Mouse (Mus musculus) left cerebral cortex, adult 9 months (tissue): ENCODE measurements at regions not wholly inside any gene's neighbourhood (a gene's known extent, or its start where the extent isn't known, plus 50 kb on each side); places are given as distances from the start of the nearest gene placed in this dataset.
A peak's percentile ranks its signal among the peaks of the same experiment; 100 is the strongest.

Experiments used
- DNase-seq, 2 experiments: peaks; one replicate each; pipeline ENCODE4 v3.0.0; 2022; ENCODE audit warnings: low spot score in 2 of 2

DNA sequence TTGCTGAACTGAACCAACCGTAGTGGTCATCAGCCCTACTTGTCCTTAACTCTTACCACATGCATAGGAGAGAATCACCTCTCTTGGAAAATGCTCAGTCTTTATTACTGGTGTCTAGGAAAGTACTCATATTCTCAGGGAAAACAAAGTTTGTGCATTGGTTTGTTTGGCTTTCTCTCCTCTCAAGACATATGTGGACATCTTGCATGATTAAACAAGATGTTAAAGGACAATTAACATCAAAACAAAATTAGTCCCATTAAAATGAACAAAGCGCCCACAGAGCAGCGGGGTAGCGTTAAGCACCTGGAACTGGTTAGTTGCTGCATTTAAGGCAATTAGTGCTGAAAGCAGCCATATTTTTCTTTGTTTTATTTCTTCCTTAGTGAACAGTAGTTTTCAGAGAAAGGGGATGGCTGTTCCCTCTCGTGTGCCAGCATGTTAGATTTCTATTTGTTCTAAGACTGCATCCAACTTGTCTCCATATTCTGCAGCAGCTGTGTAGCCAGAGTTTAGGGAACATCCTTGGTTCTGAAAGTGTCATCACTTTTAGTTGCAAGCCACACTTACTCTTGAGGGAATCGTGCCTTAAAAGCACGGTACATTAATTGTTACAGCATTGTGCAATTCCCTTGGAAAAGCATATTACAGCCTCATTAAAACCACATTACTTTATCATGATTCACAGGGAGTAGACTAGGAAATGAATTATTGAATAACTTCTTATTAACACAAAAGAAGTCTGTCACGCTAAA lies 137.7 kb downstream of the Ube2u start:
- no peak for DNase-seq

DNA sequence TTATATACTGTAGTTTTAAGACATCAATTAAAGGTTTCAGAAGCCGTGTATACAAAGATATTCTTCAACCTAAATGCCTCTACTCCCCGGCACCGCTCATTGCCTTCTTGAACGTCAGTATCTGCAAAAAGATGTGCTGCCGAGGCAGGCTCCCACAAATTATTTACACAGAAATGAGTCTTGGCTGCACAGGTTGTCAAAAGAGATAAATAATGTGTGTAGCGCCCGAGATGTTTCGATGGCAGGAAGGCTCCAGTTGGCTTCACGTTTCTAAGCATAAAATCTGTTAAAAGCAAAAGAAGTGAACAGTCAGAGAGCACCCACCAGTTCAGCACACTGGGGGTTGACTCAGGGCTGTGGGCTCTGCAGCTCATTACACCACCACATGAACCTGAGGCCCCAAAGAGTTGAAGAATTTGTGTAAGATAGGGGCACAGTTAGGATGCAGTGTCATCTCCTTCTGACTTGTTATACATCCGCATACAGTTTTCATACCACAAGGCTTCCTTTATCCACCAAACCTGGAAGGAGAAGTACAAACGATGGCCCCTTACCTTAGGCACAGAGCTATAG lies 138.4 kb downstream of the Ube2u start:
- DNase-seq, result no peak

GRCm38 (mm10) chr4:100624656-100625055 lies 146.0 kb downstream of the Ube2u start:
- DNase-seq, result no peak

DNA sequence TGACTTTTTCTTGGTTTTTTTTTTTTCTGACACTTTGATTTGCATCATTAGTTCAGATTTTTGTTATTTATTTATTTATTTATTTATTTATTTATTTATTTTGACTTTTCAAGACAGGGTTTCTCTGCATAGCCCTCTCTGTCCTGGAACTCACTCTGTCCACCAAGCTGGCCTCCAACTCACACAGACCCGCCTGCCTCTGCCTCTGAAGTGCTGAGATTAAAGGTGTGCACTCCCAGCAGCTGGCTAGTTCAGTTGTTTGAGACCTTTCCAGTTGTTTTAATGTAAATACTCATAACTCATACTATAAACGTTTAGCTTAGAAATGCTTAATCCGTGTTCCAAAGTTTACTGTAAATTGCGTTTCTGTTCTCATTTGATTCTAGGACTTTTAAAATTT lies 147.9 kb downstream of the Ube2u start:
- DNase-seq, result no peak

DNA sequence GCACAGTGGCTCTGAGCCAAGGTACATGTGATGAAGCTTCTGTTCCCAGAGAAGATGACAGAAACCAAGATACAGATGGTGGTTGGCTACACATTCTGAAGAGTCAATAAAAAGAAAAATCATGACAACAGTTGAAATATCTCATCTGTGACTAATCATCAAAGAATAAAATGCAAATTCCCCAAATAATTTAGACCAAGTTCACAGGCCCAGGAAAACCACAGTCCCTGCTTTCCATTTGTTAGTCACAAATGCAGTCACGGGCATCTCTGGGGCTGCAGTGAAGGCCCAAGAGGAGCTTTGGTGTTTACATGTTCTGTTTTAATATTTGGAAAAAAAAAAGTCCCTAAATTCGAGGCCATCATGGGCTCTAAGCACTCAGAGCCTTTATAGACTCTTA lies 142.1 kb upstream of the Cachd1 start:
- DNase-seq, result no peak

GRCm38 (mm10) chr4:100637597-100637996 lies 138.9 kb upstream of the Cachd1 start:
- no peak for DNase-seq

GRCm38 (mm10) chr4:100661154-100661553 lies 115.3 kb upstream of the Cachd1 start:
- no peak for DNase-seq

DNA sequence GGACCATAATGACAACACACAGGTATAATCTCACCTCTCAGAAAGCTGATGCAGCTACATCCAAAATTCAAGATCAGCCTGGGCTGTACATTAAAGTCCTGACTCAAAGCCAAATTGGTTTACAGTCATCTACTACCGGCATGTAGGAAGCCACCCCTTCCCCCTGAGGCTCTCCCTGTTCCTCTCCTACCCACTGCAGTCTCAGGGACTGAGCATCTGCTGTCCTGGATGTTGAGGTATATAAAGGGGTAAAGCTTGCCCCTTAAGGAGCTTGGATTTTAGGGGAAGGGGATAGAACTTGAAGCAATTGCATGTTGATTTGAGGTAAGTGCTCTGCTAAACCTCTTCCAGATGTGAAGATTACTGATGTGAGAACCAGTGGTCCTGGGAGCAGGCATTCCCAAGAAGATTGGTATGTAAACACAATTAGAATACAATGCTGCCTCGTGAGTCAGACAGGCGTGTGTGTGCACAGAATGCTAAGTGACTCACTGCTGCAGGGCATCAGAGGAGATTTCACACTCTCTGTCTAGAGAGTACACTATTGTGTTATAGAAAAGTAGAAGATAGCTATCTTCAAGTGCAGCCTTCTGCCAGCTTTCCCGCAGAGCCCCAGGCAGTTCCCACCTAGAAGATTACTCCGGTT lies 111.7 kb upstream of the Cachd1 start:
- DNase-seq, result peak in 1 of 2 experiments; percentile 14

DNA sequence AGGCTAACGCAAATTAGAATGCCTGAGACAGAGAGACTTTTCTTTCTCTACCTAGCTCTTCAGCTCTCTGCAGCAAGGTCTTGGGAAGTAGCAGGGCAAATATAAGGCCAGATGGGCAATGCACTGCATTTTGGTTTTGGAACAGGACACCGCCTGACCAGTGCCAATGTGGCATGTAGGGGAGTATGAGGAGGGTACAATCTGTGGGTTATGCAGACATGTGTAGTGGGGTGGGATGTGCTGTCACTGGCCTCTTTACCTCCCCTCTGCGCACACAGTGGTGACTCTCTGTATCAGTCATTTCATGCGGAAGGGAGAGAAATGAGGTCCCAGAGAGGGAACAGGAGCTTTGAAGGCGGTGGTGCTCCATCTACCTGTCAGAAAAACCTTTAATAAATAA lies 105.9 kb upstream of the Cachd1 start:
- no peak for DNase-seq

DNA sequence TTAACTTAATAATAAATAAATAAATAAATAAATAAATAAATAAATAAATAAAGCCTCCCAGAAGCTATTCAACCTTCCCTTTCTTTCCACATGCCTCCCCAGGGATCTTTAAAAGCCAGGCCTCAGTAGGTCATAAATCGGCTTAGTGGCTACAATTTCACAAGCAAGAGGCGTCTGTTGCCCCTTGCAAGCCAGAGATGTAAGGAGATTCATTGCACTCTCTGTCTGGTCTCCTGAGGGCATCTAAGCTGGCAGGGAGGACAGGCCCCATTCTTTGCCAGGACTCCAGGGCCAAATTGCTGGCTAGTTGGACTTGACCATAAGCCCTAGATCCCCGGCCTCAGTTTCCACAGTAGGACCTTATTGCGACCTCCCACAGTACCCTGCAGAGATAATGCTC lies 101.6 kb upstream of the Cachd1 start:
- no peak for DNase-seq

DNA sequence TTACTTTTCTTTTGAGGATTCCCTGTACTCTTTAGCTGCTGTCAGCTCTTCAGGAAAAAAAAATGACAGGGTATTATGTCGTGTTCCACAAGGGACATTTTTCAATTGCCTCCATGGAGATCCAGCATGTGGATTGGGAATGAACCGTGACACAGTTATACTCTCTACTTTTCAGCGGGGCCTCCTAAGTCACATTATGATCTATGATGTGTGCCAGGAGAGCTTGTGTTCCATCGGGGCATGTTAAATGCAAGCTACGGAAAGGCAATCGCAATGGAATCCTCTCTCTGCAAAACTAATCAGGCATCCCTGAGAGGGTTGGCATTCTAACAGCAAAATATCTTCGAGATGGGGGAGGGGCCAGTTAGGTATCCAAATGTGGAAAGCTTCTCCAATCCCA lies 92.7 kb upstream of the Cachd1 start:
- DNase-seq, result no peak

DNA sequence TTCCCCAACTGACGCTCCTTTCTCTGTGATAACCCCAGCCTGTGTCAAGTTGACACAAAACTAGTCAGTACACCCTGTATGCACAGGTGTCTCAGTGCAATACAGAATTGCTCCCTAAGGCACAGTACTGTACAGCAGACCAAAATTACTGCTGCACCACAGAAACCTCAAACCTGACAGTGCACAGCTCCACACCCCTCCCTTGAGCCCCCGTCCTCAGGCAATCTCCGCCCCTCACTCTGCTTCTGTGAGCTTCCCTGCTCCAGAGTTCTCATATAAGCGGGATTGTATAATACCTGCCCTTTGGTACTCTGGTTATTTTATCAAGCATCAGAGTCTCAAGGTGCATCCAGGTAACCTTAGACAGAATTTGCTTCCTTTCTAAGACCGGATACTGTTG lies 76.5 kb upstream of the Cachd1 start:
- DNase-seq, result no peak

DNA sequence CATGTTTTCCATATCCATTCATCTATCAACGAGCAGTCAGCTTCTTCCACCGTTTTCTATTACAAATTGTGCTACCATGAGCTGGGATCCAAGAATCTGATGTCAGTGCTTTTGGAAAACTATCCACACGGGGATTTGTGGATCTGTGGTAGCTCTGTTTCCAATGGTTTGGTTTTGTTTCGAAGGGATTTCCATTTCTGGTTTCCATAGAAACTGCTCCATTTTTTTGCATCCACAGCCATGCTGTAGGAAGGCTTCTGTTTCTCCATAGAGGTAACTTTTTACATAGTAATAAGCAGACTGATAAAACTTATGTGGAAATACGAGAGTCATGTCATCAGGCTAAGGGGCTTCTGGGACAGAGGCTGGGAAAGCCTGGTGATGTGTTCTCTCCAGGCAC lies 76.1 kb upstream of the Cachd1 start:
- DNase-seq, result no peak

- DNase-seq, result no peak
Measured at GRCm38 (mm10) chr4:100705960-100706359, 70.5 kb upstream of the Cachd1 start.

- DNase-seq, result no peak
Measured at GRCm38 (mm10) chr4:100707125-100707524, 69.3 kb upstream of the Cachd1 start.

DNA sequence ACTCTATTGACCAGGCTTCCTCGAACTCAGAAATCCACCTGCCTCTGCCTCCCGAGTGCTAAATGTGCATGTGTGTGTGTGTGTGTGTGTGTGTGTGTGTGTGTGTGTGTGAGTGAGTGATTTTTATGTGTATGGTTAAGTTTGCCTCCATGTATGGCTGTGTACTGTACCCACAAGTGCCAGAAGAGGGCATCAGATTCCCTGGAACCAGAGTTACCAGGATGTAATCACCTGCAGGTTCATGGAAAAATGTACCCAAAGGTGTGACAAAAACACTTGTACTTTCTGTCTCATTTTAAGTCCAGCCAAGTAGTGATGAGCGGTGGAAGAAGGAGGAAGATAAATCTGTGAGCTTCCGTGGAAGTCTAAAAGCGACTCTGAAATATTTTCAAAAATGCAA lies 68.2 kb upstream of the Cachd1 start:
- no peak for DNase-seq

DNA sequence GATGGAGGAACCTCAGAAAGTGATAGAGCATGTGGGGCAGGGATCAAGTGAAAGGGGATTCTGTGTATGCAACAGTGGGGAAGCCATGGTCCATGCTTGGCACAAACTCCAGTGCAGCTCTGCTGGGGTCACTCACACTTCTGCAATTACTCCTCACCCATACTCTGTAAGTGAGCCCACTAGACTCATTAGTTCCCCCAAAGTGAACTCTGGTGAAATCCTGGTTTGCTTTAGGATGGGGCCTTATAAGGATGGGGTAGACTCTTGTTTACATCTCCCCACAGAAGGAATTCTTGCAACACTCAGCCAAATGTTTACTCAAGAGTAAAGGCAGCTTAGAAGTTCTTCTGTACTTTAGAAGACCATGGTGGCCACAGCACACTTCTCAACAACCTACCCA lies 62.2 kb upstream of the Cachd1 start:
- DNase-seq, result no peak

GRCm38 (mm10) chr4:100717601-100718000 lies 58.9 kb upstream of the Cachd1 start:
- no peak for DNase-seq

DNA sequence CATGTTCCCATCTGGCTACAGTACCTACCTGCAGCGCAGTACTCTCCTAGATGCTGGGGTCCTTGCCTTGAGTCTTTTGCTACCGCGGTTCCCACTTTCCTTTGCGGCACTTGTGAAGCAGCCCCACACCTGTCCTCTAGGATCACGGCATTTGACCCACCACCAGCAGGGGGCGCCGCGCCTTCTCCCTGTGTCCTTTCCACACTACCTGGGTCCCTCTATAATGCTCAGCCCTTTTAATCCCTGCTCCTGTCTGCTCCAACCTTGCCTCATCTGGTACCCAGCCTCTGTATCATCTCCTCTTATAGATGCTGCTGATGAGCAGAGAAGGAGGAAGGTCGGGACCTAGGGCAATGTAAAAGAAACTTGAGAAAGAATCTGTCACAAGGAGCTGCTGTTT lies 53.9 kb upstream of the Cachd1 start:
- DNase-seq, result peak in 1 of 2 experiments; percentile 47

- DNase-seq, result no peak
Measured at GRCm38 (mm10) chr4:100723053-100723452, 53.4 kb upstream of the Cachd1 start.

DNA sequence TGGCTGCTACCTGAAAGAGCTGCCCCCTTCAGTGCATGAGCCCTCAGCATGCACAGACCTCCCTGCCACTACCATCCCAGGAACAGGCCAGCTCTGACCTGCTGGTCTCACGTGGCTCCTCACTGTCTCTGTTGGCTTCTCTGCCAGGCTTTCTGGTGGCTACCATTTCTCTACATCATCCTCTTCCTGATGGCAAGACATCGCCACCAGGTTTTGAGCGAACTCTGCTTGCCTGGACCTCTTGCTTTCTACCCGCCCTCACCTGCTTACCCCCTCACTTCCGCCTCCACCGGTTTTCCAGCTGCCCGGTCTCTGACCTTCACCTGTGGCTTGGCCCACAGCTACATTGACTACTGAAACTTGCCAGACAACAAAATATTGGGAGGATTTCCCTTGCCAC lies 50.7 kb upstream of the Cachd1 start:
- DNase-seq, result no peak

- DNase-seq, result no peak
Measured at GRCm38 (mm10) chr4:100726496-100726895, 50.0 kb upstream of the Cachd1 start.
